Mouse (Mus musculus) urinary bladder, adult 2 months (tissue): ENCODE data around the gene Cdh23. TPM values are rescaled to one million over a fixed set of nuclear protein-coding genes. Genes with fewer than 3 reads are reported as not detected.

Experiments used
- DNase-seq: peaks from one replicate; pipeline ENCODE4 v3.0.0; 2022; ENCODE audit warnings: low spot score
- polyA plus RNA-seq: library from polyadenylated mRNA; depleted of rRNA; stranded (reverse); fragments of >200 nt; gene quantifications from 2 replicates; pipeline ENCODE4 v1.2.3, GENCODE M21; 2012

Cdh23 gene
- polyA plus RNA-seq, 1 experiment: 0.48 TPM

- no peak for DNase-seq
Measured at GRCm38 (mm10) chr10:60341528-60341927, 354.8 kb downstream of the Cdh23 start.

- no peak for DNase-seq
Measured at GRCm38 (mm10) chr10:60335021-60335420, 361.3 kb downstream of the Cdh23 start.

- DNase-seq: no peak
Measured at GRCm38 (mm10) chr10:60334583-60334982, 361.7 kb downstream of the Cdh23 start.

GRCm38 (mm10) chr10:60328963-60329650 lies 367.2 kb downstream of the Cdh23 start:
- no peak for DNase-seq

GRCm38 (mm10) chr10:60316166-60316565 lies 380.1 kb downstream of the Cdh23 start:
- DNase-seq: no peak

- DNase-seq: no peak
Measured at GRCm38 (mm10) chr10:60313606-60314005, 382.7 kb downstream of the Cdh23 start.

GRCm38 (mm10) chr10:60310629-60311028 lies 385.7 kb downstream of the Cdh23 start:
- DNase-seq: no peak

- no peak for DNase-seq
Measured at GRCm38 (mm10) chr10:60304854-60305628, 391.2 kb downstream of the Cdh23 start.

- no peak for DNase-seq
Measured at GRCm38 (mm10) chr10:60303419-60303818, 392.9 kb downstream of the Cdh23 start.

- DNase-seq: no peak
Measured at GRCm38 (mm10) chr10:60299636-60300035, 396.7 kb downstream of the Cdh23 start.

GRCm38 (mm10) chr10:60296027-60296426 lies 400.3 kb downstream of the Cdh23 start:
- no peak for DNase-seq

GRCm38 (mm10) chr10:60295356-60295755 lies 400.9 kb downstream of the Cdh23 start:
- DNase-seq: no peak

GRCm38 (mm10) chr10:60294621-60295020 lies 401.7 kb downstream of the Cdh23 start:
- no peak for DNase-seq

- no peak for DNase-seq
Measured at GRCm38 (mm10) chr10:60292209-60292608, 404.1 kb downstream of the Cdh23 start.

- DNase-seq: no peak
Measured at GRCm38 (mm10) chr10:60290739-60291110, 405.6 kb downstream of the Cdh23 start.

- no peak for DNase-seq
Measured at GRCm38 (mm10) chr10:60290026-60290738, 406.1 kb downstream of the Cdh23 start.

GRCm38 (mm10) chr10:60289216-60289615 lies 407.1 kb downstream of the Cdh23 start:
- no peak for DNase-seq

GRCm38 (mm10) chr10:60287726-60288125 lies 408.6 kb downstream of the Cdh23 start:
- DNase-seq: no peak

- DNase-seq: no peak
Measured at GRCm38 (mm10) chr10:60287161-60287560, 409.1 kb downstream of the Cdh23 start.

- no peak for DNase-seq
Measured at GRCm38 (mm10) chr10:60286546-60286945, 409.7 kb downstream of the Cdh23 start.

- no peak for DNase-seq
Measured at GRCm38 (mm10) chr10:60285676-60286372, 410.5 kb downstream of the Cdh23 start.

GRCm38 (mm10) chr10:60285183-60285582 lies 411.1 kb downstream of the Cdh23 start:
- DNase-seq: no peak
